Mouse (Mus musculus): ENCODE measurements around the gene 1700029J07Rik. TPM values are rescaled to one million over a fixed set of nuclear protein-coding genes. Genes with fewer than 3 reads are reported as not detected.

1700029J07Rik gene
- polyA plus RNA-seq (2015; fragmentation: Nextera tagmentation; extraction: Ambion mirVana): 3.8 and 4.2 TPM in 2 replicates

GRCm38 (mm10) chr8:45975126-45975836 lies at the start of gene 1700029J07Rik, which contains the start of gene Ufsp2:
TSS of gene 1700029J07Rik (minus strand) at chr8:45975252.
TSS of gene Ufsp2 (plus strand) at chr8:45975528.

GRCm38 (mm10) chr8:46005596-46005995 lies 30.5 kb upstream of the 1700029J07Rik start, which contains the start of gene Ankrd37:
TSS of gene Ankrd37 (minus strand) at chr8:46005707.

GRCm38 (mm10) chr8:45999138-45999783 lies 24.2 kb upstream of the 1700029J07Rik start, which contains the start of gene Lrp2bp:
TSS of gene Lrp2bp (plus strand) at chr8:45999303.

GRCm38 (mm10) chr8:45934582-45935014 lies 40.5 kb downstream of the 1700029J07Rik start, which contains the start of gene Ccdc110:
TSS of gene Ccdc110 (plus strand) at chr8:45934619.

Other genes with a start within 250 kb of the 1700029J07Rik start
- 6.0 and 7.5 TPM in 2 replicates for gene Pdlim3, start 89.8 kb downstream of the 1700029J07Rik start, polyA plus RNA-seq (2015; fragmentation: Nextera tagmentation; extraction: Ambion mirVana)
- gene Ccdc110, start 40.6 kb downstream of the 1700029J07Rik start, polyA plus RNA-seq (2015; fragmentation: Nextera tagmentation; extraction: Ambion mirVana): 0.09 and 0.17 TPM in 2 replicates
- gene Ufsp2, start 276 bp upstream of the 1700029J07Rik start, polyA plus RNA-seq (2015; fragmentation: Nextera tagmentation; extraction: Ambion mirVana): 79.5 and 81.5 TPM in 2 replicates
- 0.18 and 0.28 TPM in 2 replicates for gene Lrp2bp, start 24.1 kb upstream of the 1700029J07Rik start, polyA plus RNA-seq (2015; fragmentation: Nextera tagmentation; extraction: Ambion mirVana)
- 14.5 and 17.8 TPM in 2 replicates for gene Ankrd37, start 30.5 kb upstream of the 1700029J07Rik start, polyA plus RNA-seq (2015; fragmentation: Nextera tagmentation; extraction: Ambion mirVana)
- 30.8 and 39.2 TPM in 2 replicates for gene Cfap97, start 176.5 kb upstream of the 1700029J07Rik start, polyA plus RNA-seq (2015; fragmentation: Nextera tagmentation; extraction: Ambion mirVana)
- 18.2 and 22.1 TPM in 2 replicates for gene Snx25, start 176.9 kb upstream of the 1700029J07Rik start, polyA plus RNA-seq (2015; fragmentation: Nextera tagmentation; extraction: Ambion mirVana)
- 1,295 and 1,320 TPM in 2 replicates for gene Slc25a4, start 236.0 kb upstream of the 1700029J07Rik start, polyA plus RNA-seq (2015; fragmentation: Nextera tagmentation; extraction: Ambion mirVana)